Mouse (Mus musculus) megakaryocyte, adult 5-6 weeks (primary cell): ENCODE data around the gene Gna14. TPM values are rescaled to one million over a fixed set of nuclear protein-coding genes. Genes with fewer than 3 reads are reported as not detected.

ENCODE experiments used
- ATAC-seq: 2 replicates; pipeline ENCODE4 v1.8.0; 2016; ENCODE audit warnings: mild to moderate bottlenecking, inconsistent platforms; ENCODE audit not compliant: poor library complexity, severe bottlenecking
- total RNA-seq, 2 experiments: library from RNA; stranded (forward) in 1 of 2; stranded (reverse) in 1 of 2; fragments of 153-499, 151-499 nt in 1 of 2; fragments of 221-1000, 200-1000 nt in 1 of 2; gene quantifications; 2 replicates each; pipeline versions ENCODE4 v1.2.3 to v1.2.4; 2015 to 2017

The Gna14 gene
- total RNA-seq, 2 experiments from 2014 or later, result 1.4 to 2.3 TPM

DNA sequence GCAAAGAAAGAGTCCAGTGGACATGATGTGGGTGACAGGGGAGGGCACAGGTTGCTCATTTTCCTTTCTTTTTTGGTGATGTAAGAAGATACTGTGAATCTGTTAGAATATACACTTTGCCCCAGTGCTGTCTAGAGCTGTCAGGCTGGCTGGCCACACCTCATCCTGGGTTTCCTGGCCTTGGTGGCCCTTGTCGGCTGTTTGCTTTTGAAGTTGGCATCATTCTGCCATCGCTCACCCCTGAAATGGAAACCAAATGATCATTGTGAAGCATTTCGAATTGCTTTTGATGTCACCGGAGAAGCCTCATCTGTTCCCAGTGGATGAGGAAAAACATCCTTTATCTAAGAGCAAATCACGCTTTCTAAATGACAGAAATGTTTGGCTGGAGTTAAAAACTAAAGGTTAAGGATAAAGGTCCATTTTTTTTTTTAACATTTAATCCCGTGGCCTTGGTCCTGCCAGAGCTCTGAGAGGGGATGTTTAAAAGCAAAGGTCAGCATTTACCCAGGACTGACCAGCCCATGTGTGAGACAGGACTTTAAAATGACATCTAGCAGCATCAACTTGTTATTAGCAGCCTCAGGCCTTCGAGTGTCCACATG, 144.2 kb downstream of the Gna14 start:
- ATAC-seq, result no peak

DNA sequence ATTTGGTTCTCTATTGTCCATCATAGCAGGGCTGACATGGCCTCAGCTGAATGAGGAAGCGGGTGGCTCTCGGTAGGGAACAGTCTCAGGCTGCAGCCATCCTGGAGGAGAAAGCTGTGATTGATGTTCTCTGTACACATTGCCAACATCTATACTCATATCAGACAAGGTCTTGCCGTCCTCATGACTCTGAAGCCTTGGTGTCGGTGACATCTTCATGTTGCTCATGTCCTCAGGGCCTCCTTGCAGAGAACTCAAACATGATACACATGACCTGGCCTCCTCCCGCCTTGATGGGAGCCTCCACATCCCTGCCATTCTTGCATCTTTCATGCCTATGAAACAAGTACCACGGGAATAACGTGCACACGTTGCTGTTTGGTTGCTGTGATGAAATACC, 144.9 kb downstream of the Gna14 start:
- ATAC-seq, result no peak

DNA sequence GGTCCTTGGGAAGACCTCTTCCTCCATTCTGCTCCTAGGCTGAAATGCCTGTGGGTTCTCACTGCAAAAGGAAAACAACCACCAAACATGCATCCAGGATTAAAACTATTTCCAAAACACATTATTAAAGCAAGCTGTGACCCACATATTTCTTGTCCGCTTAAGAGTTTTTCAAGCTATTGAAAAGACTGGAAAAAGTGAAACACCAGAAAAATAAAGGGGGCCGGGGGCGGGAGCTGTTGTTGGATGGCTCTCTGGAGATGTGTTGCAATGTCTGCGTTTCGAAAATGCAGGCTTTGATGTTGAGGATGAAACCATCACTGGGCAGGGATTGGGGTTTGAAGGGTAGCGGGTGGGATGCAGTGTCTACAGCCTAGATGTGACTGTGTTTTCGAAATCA, 149.0 kb downstream of the Gna14 start:
- no peak for ATAC-seq

DNA sequence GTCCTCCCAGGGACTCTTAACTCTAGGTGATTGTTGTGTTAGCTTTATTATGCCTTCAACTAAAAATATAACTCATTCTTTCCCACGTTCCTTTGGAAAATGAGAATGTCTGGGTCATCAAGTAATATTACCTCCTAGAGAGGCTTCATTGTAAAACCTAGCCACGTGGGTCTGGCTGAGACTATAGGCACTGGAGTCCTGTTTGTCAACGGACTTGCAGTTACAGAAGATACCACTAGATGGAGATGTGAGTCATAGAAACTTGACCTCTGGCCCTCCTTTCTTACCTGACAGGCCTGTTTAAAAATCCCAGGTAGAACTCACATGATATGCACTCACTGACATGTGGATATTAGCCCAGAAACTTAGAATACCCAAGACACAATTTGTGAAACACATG, 149.8 kb downstream of the Gna14 start:
- ATAC-seq, result no peak; the same call in 1 of the 2 replicates

DNA sequence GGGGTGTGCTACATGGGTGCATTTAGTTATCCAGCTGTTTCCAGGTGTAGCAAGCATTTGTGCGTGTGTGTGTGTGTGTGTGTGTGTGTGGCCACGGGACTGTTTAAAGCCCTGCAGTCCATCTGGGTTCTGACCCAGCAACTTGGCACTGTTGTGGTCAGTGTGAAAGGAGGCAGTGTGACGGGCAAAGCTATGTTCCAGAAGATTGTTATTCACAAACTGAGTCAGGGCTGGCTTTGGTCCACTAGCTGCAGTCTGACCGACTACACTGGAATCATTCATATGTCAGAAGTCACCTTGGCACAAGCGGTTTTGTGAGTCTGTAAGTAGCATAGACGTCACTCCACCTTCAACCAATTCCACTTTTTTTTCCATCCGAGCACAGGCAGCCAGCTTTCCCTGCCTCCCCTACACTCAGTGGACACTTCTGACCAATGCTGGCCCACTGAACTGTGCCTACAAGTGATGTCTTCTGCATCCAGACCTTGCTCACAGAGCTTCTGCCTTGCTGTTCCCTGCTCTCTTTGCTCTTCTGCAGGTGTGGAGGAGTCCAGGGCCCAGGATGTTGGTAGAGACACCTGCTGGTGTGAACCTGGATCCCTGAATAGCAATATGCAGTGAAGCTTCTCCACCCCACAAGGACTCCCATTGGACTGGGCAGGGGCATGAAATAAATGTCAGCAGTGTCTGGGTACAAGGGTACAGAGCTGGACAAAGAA, 157.9 kb downstream of the Gna14 start:
- ATAC-seq, result no peak

DNA sequence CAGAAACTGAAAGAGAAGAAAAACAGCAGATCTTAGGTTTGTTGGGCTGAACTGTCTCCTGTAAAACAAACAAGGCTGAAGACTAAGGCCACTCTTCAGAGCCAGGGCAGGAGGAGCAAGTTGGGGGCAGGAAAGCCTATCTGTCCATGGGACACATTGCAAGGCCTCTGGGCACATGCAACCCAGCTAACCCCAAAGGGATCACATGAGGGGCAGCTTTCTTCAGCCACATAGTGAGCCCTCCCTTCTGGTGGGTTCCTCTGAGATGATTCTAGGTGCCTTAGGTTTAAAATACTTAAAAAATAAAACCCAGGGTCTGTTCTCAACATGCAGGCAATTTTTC, 158.4 kb downstream of the Gna14 start:
- ATAC-seq, result no peak

DNA sequence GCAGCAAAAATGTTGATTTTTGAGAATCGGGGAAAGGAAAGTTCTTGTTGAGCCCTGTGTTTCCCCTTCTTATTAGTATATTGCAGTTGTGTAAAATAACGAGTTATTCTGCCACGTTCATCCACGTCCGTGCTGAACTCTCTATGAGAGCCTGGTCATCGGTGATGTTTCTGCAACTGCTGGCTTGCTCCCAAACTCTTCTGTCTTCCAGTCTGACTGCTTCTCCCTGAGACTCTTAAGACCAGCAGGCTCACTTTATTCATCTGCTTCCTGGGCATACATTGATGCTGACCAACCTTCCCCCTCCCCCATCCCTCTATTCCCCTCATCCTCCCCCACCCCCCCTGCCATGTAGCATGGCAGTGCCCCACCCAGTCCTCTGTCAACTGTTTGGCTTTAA, 161.7 kb downstream of the Gna14 start:
- ATAC-seq, result no peak

DNA sequence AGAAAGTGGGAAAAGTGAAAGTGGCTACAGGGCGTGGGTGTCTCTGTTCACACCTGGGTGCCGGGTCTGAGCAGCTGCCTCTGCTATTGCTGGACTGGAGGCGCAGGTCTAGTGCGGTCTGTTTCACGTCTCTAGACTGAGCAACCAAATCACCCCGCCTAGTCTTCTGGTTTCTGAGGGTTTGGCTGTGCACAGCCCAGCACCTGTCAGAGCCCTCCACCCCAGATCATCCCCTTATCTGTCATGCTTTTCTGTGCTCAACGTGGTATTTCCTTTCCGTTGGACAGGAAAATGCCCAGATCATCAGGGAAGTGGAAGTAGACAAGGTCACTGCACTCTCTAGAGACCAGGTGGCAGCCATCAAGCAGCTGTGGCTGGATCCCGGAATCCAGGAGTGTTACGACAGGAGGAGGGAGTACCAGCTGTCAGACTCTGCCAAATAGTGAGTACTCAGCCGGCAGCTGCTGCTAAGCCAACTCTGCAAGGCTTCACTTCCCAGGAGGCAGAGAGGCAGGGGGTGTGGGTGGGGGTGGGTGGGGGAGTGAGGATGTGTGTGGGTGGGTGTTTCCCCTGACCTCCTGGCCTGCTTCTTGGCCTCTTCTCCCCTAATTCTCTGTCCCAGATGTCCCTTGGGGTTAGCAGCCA, 163.2 kb downstream of the Gna14 start:
- no peak for ATAC-seq

DNA sequence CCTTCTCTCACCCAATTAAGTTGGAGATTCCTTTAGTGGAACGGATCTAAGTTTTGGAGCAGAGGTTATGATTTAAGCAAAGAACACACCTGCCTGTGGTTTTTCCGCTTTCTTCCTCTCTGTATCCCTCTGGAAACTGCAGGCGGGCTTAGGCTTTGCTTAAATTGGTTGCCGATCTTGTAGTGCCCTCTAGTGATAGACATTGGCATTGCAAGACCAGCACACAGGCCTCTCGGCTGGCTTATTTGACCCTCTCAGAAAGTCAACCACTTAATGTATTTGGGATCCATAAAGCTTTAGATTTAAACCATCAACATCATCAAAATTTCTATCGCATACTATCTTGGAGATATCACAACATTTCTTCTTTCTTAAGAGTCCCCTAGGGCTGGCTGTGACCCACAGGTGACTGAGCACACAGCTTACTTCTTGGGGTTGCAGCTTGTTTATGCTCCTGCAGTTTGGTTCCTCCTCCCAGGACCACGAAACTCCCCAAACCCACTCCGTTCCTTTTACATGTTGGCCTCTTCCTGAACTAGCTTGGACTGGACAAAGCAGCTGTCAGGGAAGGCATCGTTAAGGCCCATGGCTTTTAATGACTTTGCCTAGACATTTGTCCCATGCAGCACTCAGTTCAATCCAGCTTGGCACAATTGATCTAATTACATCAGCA, 163.9 kb downstream of the Gna14 start:
- ATAC-seq, result peak; percentile 90

DNA sequence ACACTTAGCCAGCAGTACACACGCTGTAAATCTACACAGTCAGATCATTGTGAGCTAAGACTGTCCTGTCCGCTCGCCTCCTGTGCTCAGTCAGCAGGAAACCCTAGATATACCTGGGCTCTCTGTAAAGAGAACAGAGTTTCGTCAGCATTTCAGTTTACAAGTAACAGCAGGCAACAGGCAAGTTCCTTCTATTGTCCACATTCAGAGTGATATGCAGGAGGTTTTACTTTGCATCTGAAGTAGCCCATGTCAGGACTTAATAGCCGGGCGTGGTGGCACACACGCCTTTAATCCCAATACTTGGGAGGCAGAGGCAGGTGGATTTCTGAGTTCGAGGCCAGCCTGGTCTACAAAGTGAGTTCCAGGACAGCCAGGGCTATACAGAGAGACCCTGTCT, 166.5 kb downstream of the Gna14 start:
- ATAC-seq, result no peak

DNA sequence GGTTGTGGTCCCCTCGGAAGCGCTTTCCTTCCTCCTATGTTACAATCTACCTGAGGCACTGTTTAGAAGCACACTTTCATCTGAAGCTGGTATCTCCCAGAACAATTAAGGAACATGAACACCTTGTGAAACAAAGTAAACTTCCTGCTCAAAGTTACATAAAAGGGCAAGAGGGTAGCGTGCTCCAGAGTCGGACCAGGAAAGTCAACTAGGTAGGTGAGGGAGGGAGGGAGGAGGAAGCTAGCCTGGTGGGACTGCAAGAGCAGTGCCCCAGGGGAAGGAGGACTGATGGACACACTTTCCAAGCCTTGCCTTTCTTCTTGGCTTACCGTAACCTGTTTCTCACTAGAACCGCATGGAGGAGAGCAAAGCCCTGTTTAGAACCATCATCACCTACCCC, 172.1 kb downstream of the Gna14 start:
- no peak for ATAC-seq

DNA sequence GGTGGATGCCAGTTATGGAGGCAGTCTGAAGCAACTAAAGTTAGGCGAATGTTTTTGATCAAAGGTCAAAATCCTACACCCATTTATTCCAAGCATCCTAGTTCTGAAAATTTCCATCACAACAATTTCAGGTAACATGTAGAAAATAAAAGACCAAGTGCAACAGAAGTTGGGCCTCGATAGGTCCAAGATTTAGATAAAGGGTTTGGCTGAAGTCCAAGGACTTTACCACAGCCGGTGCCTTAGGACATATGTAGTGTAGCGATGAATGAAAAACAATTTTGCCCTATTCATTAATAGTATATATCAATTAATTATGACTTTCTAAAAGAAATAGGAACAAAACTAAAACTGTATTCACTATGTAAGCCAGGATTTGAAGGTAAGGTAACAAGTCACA, 187.6 kb downstream of the Gna14 start:
- ATAC-seq, result no peak

DNA sequence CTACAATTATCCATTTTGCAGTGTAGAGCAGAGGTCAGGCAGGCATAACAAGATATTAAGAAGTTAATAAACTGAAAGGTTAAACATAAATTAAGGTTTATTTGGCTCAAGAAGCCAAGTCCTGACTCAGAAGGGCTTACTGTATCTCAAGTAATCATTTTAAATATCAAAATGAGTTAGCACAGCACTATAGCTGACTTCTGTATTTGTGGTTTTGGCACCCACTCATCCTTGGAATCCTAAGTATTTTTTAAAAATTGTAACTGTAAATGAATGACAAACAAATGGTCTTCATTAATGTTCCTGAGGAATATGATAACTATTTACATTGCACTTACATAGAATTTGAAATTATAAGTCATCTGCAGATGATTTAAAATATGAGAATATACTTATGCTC, 189.4 kb downstream of the Gna14 start:
- no peak for ATAC-seq

DNA sequence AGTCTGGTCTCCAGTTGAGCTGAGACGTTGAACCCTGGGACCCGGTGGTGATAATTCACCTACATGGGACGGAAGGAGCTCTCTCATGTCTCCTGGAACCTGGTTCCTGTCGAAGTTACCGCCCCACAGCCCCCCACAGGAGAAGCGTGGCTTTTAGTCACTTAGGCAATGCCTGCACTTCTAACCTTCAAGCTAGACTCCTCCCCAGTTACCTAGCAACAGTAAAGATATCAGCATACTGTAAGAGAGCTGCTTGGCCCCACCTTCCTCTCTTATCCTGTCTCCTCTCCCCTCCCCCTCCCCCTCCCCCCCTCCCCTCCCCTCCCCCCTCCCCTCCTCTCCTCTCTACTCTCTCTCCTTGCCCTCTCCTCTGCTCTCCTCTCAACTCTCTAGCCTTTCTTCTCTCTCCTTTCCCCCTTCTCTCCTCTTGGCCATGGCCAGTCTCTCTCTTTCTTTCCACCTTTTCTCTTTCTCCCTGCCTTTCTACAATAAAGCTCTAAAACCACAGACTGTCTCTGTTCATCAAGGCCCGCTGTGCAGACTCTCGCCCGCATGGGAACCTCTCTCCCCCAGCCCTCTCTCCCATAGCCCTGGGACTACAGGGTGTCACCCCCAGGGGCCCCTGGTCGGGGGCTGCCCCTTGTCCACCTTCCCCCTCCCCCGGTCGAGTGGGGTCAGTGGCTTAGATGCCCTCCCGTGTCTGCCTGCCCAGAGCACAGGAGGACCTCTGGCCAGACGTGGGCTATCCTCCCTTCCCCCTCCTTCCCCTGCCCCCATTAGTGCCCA, 190.2 kb downstream of the Gna14 start:
- ATAC-seq, result no peak
